Mouse (Mus musculus) adrenal gland, adult 2 months (tissue): ENCODE measurements around the gene Fgd2. TPM values are rescaled to one million over a fixed set of nuclear protein-coding genes. Genes with fewer than 3 reads are reported as not detected.

ENCODE experiments used
- DNase-seq: peaks from one replicate; pipeline ENCODE4 v3.0.0; 2021
- polyA plus RNA-seq: library from polyadenylated mRNA; depleted of rRNA; stranded (reverse); fragments of >200 nt; gene quantifications from 2 replicates; pipeline ENCODE4 v1.2.3, GENCODE M21; 2012; rRNA removed
- total RNA-seq, 2 experiments: library from RNA; stranded (reverse); gene quantifications; 2 replicates each; pipeline ENCODE4 v1.2.3; 2021

The Fgd2 gene
- total and polyA plus RNA-seq, 3 experiments, result 2.6 to 10.0 (median 3.4) TPM

DNA sequence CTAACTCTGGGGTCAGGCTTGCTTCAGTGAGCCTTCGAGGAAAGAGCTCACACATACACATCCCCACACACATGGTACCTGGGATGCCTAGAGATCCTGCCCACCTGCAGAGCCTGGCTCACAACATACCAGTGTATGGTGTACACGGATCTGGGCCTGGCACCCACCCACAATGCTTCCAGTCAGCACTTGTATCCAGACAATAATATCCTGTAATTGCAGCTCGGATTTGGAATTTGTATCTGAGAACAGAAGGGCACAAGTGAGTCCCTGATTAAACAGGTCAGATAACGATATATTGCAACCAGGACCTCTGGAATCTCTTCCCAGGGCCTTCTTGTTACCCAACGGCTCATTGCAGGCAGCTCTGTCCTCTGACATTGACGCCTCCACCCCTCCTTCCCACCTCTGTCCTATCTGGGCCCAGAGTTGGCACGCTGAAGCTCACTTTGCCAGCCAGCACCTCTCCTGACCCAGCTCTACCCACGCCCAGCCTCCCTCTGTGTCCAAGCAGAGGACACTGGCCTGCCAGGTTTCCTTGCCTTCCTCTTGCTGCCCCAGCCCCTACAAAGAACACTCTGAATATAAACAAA, 62.3 kb downstream of the Fgd2 start:
- DNase-seq, result peak; percentile 78

DNA sequence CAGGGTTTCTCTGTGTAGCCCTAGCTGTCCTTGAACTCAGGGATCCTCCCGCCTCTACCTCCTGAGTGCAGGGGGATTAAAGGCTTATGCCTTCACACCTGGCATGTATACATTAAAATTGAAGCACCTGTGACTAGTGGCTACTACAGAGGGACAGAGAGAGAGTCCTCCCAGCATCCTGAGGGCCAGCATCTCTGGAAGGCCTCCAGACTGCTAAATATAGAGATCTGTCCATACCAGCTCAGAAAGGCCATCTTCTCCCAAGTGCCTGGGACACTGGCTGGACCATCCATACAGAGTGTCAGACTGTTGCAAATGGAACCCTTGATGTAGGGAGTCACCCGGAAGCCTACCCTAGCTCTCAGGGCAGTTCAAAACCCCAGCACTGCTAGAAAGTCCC, 63.3 kb downstream of the Fgd2 start:
- no peak for DNase-seq

DNA sequence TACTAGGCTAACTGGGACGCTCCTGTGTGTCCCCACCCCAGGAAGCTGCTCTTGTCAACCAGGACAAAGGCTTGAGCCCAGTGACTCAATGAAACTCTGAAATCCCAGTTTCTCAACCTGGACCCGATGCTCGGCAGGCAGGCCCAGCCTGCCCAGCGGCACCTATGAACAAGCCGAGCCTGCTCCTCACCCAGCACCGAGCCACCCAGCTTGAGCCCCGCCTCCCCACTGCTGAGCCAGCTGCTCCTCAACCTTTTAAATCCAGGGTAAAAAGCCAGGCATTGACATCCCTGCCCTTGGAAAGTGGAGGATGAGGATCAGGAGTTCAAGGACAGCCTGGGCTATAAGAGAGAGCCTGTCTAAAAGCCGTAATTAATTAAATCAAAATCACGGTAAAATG, 64.6 kb downstream of the Fgd2 start:
- DNase-seq, result peak; percentile 47

DNA sequence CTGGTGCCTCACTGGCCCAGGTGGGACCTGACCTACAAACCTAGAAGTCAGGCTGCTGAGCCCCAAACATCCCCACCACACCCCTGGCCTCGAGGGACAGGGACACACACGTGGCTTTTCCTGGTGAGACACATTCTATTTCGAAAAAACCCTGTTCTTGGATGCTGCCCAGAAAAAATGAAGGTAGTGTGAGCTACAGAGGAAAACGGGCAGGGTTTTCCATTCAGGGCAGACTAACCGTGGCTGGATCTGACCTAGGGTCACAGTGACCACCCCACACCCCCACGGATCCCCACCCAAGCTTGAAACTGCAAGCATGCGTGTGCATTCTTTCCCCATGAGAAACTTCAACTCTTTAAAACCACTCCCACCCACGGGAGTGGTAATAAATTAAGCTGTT, 67.5 kb downstream of the Fgd2 start:
- peak; percentile 69 for DNase-seq

DNA sequence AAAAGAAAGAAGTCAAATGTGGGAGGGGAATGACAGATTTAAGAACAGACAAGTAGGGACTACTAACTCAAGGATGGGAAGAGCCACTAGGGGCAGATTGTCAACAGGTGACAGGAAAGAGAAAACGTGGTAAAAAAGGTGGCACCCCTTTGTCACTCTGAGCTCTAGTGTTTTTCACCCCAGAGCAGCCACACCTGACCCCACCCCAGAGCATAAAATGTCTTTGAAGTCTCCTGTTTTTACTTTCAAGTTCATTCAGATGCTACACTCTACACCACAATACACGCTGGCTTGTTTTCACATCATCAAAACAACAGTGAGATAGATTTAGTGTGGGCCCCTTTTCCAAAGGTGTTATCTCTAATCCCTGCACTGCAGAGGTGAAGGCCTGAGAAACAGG, 68.1 kb downstream of the Fgd2 start:
- no peak for DNase-seq

Other genes starting within 250 kb of the Fgd2 start
- gene Rab44, start 246.8 kb upstream of the Fgd2 start, total RNA-seq, result under 1 TPM; 0.14 to 0.62 TPM
- gene Rab44, start 246.8 kb upstream of the Fgd2 start, polyA plus RNA-seq, result 0.30 and 0.31 TPM in 2 replicates
- under 1 TPM; 0.38 to 0.75 TPM for gene Cpne5, start 122.7 kb upstream of the Fgd2 start, total RNA-seq
- 1.4 and 1.7 TPM in 2 replicates for gene Cpne5, start 122.7 kb upstream of the Fgd2 start, polyA plus RNA-seq
- 10 to 100 TPM; 19.7 to 28.0 TPM for gene Ppil1, start 96.7 kb upstream of the Fgd2 start, total RNA-seq
- 24.6 and 26.2 TPM in 2 replicates for gene Ppil1, start 96.7 kb upstream of the Fgd2 start, polyA plus RNA-seq
- gene BC004004, start 92.1 kb upstream of the Fgd2 start, total RNA-seq, result 100 to 1,000 TPM; 146 to 151 TPM
- gene BC004004, start 92.1 kb upstream of the Fgd2 start, polyA plus RNA-seq, result 49.7 and 54.1 TPM in 2 replicates
- gene Pi16, start 43.2 kb upstream of the Fgd2 start, total RNA-seq, result 10 to 100 TPM; 23.1 to 35.5 TPM
- gene Pi16, start 43.2 kb upstream of the Fgd2 start, polyA plus RNA-seq, result 21.5 and 29.9 TPM in 2 replicates
- gene Mtch1, start 13.0 kb upstream of the Fgd2 start, total RNA-seq, result 100 to 1,000 TPM; 220 to 280 TPM
- gene Mtch1, start 13.0 kb upstream of the Fgd2 start, polyA plus RNA-seq, result 331 and 392 TPM in 2 replicates
- 100 to 1,000 TPM; 120 to 124 TPM for gene Pim1, start 129.8 kb downstream of the Fgd2 start, total RNA-seq
- gene Pim1, start 129.8 kb downstream of the Fgd2 start, polyA plus RNA-seq, result 150 and 153 TPM in 2 replicates
- not detected for gene Gm17657, start 188.7 kb downstream of the Fgd2 start, total RNA-seq
- not detected in 2 replicates for gene Gm17657, start 188.7 kb downstream of the Fgd2 start, polyA plus RNA-seq
- 10 to 100 TPM; 24.2 to 30.5 TPM for gene Tbc1d22b, start 188.9 kb downstream of the Fgd2 start, total RNA-seq
- 25.7 and 30.6 TPM in 2 replicates for gene Tbc1d22b, start 188.9 kb downstream of the Fgd2 start, polyA plus RNA-seq
- gene Tmem217, start 191.5 kb downstream of the Fgd2 start, total RNA-seq, result not detected
- 0.88 and 1.6 TPM in 2 replicates for gene Tmem217, start 191.5 kb downstream of the Fgd2 start, polyA plus RNA-seq